Mouse (Mus musculus): Measurements from ENCODE around the gene Cldn2.

GRCm38 (mm10) chrX:139808085-139808484 is 7.5 kb downstream of the Cldn2 start:
- TF ChIP-seq CTCF (IDR thresholded peaks at IDR 0.05; ENCODE audit: low read depth, low read length) (no peak), POLR2A (IDR thresholded peaks at IDR 0.05; ENCODE audit: extremely low read depth, insufficient read depth, low read length) (no peak)
